Mouse (Mus musculus) cortical plate, adult 2 months (tissue): ENCODE data around the gene Arid4b.

ENCODE experiments used
- CTCF ChIP-seq: fragments of 200-500 bp; IDR thresholded peaks from 2 replicates; pipeline ENCODE4 v1.5.1; 2011; ENCODE audit warnings: mild to moderate bottlenecking, control low read depth, low read length; ENCODE audit not compliant: insufficient read depth; ENCODE audit errors: extremely low read depth
- POLR2A ChIP-seq: fragments of 200-500 bp; IDR thresholded peaks from 2 replicates; pipeline ENCODE4 v1.6.1; 2011; ENCODE audit warnings: mild to moderate bottlenecking, low read length, control low read depth; ENCODE audit not compliant: insufficient read depth; ENCODE audit errors: extremely low read depth

DNA sequence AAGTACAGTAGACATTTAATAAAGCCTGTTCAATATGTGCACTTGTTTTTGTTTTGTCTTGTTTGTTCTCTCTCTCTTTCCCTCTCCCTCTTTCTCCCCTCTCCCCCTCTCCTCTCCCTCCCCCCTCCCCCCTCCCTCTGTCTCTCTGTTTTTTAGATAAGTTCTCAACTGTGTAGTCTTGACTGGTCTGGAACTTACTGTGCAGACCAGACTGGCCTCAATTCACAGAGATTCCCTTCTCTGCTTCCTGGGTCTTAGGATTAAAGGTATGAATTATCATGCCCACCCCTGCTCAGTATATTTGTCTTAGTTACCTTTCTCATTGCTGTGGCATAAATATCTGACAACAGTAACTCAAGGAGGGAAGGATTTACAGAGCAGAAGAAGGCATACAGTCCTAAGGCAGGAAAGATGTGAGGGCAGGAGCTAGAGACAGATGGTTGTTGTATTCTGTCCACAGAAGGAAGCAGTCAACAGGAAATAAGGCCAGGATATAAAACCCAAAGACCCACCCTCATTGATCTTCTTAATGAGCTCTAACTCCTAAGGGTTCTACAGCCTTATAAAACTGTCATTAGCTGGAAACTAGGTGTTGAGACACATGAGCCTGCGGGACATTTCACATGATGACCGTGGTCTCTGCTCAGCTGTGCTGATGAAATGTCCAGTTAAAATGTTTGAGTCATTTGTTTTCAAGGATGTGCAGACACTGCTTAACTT, 47.3 kb downstream of the Arid4b start:
- TF ChIP-seq CTCF: no peak
- no peak for TF ChIP-seq POLR2A
